Mouse (Mus musculus): ENCODE measurements around the gene Emc9. TPM values are rescaled to one million over a fixed set of nuclear protein-coding genes. Genes with fewer than 3 reads are reported as not detected.
A peak's percentile ranks its signal among the peaks of the same experiment; 100 is the strongest.

Emc9 gene
- 90.9 and 92.8 TPM in 2 replicates for polyA plus RNA-seq (2012; rRNA removed)

DNA sequence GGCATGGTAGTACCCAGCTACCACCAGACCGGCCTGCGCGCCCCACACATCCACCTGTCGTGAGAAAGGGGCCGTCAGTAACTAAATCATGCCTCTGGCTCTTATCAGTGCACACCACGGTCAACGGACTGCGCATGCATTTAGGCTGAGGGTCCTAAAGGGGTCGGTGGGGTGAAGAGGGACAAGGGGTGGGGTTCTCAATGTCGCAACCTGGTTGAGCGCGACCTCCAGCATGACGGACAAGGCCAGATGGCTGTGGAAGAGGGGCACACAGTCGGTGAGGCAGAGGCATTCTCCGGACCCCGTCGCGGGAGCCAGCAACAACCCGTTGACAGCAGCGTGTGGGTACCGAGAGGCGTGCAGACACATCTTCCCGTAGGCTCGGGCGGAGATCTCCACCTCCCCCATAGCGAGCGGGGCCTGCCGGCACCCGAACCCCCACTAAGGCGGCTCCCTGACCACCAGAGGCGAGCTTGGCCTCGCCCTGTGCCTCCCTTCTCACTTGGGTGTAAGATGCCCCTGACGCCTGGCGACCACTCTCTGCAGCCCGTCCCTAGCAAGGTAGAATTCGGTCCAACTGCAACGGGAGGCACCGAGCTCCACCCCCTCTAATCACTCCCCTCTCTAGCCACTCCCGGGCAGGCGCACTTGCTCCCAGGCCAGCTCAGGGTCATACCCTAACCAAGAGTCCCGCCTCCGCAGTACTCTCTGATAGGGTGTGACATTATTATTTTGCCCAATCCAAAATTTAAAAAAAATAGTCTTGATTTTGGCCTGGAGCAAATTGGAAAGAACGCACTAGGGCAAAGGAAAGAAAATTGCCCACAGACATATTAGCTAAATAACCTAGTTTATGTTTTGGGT lies at the start of gene Emc9:
Emc9 (minus strand) TSS at position 601 of the 864 bp plus-strand sequence.
- Histone ChIP-seq H3K27me3 (ENCODE audit: control insufficient read depth, insufficient read depth, low read length) (no peaks in the 10 kb centered on the region), H3K4me1 (ENCODE audit: control insufficient read depth, insufficient read depth, low read length) (peaks cover 3% of the 10 kb centered on the region; the same call in 1 of the 2 replicates), H3K4me3 (replicated peaks; ENCODE audit: insufficient read depth, low read depth, low read length) (peak within 1 kb of the TSS; percentile 90), H3K27ac (ENCODE audit: insufficient read depth, low read length) (peak within 1 kb of the TSS; percentile 55)
- peak; percentile 85 to 87 for DNase-seq
- WGBS, result 2% methylated on average over 43 of the region's 43 CpGs
- TF ChIP-seq POLR2A (IDR thresholded peaks at IDR 0.05; ENCODE audit: borderline replicate concordance, insufficient read depth, low read length) (peak; percentile 78; the same call in 1 of the 2 replicates), CTCF (IDR thresholded peaks at IDR 0.05; ENCODE audit: borderline replicate concordance, insufficient read depth, low read depth, low read length) (no peak)

DNA sequence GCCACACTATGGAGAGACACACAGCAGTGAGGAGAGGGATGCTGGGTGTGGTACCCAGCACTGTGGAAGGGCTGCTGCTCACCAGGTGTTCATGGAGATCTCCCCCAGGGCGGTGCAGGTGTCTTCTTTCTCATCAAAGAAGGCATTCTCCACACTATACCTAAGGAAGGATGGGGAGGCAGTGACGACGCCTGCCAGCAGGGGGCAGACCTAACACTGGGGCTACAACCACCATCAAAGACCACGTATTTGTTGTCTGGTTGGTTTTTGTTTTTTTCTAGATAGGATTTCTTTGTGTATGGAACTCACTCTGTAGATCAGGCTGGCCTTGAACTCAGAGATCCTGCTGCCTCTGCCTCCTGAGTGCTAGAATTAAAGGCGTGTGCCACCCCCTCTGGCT lies 44.2 kb upstream of the Emc9 start:
- Histone ChIP-seq H3K27ac (ENCODE audit: insufficient read depth, low read length) (no peak overlapping the region), H3K4me3 (replicated peaks; ENCODE audit: insufficient read depth, low read depth, low read length) (no peak overlapping the region), H3K4me1 (ENCODE audit: control insufficient read depth, insufficient read depth, low read length) (peaks cover 5% of the 10 kb centered on the region), H3K27me3 (ENCODE audit: control insufficient read depth, insufficient read depth, low read length) (no peaks in the 10 kb centered on the region)
- WGBS, result 46% methylated on average over 5 of the region's 5 CpGs
- TF ChIP-seq POLR2A (IDR thresholded peaks at IDR 0.05; ENCODE audit: borderline replicate concordance, insufficient read depth, low read length) (no peak), CTCF (IDR thresholded peaks at IDR 0.05; ENCODE audit: borderline replicate concordance, insufficient read depth, low read depth, low read length) (peak; percentile 64; the same call in 1 of the 2 replicates)
- no peak for DNase-seq

GRCm38 (mm10) chr14:55628077-55628827 lies 43.1 kb upstream of the Emc9 start:
- TF ChIP-seq CTCF (IDR thresholded peaks at IDR 0.05; ENCODE audit: borderline replicate concordance, insufficient read depth, low read depth, low read length) (no peak), POLR2A (IDR thresholded peaks at IDR 0.05; ENCODE audit: borderline replicate concordance, insufficient read depth, low read length) (no peak)

DNA sequence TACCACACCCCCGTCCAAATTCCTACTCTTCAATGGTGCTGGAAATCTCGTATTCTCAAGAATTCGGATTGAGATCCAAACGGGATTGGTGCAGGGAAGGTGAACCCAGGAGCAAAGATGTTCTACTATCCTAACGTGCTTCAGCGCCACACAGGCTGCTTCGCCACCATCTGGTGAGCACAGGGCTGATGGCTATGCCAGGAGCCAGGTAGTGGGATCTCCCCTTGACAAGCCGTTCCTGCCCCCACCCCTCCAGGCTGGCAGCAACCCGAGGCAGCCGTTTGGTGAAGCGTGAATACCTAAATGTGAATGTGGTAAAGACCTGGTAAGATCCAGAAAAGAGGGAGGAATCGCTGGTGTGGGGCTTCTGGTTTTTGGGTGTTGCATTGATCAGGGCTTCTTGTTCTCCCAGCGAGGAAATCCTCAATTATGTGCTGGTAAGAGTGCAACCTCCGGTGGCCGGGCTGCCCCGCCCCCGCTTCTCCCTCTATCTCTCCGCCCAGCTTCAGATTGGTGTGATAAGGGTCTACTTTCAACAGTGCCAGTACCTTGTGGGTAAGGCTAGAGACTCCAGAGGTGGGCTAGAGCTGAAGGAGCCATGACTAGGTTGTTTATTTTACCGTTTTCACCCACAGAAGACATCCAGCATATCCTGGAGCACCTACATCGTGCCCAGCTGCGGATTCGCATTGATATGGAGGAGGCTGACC lies 33.5 kb upstream of the Emc9 start:
- H3K4me3 ChIP-seq (replicated peaks; ENCODE audit: insufficient read depth, low read depth, low read length), result peak overlapping the region; percentile 58
- peak; percentile 44 to 53 for DNase-seq
- peaks cover 4% of the 10 kb centered on the region; the same call in 1 of the 2 replicates for H3K4me1 ChIP-seq (ENCODE audit: control insufficient read depth, insufficient read depth, low read length)
- H3K27me3 ChIP-seq (ENCODE audit: control insufficient read depth, insufficient read depth, low read length), result no peaks in the 10 kb centered on the region
- H3K27ac ChIP-seq (ENCODE audit: insufficient read depth, low read length), result peak overlapping the region; percentile 53
- 24% methylated on average over 22 of the region's 22 CpGs for WGBS
- no peak for TF ChIP-seq CTCF (IDR thresholded peaks at IDR 0.05; ENCODE audit: borderline replicate concordance, insufficient read depth, low read depth, low read length)
- TF ChIP-seq POLR2A (IDR thresholded peaks at IDR 0.05; ENCODE audit: borderline replicate concordance, insufficient read depth, low read length), result no peak

More at GRCm38 (mm10) chr14:55628077-55628827, 43.1 kb upstream of the Emc9 start:
- Histone ChIP-seq H3K27me3 (ENCODE audit: control insufficient read depth, insufficient read depth, low read length) (no peaks in the 10 kb centered on the region), H3K4me1 (ENCODE audit: control insufficient read depth, insufficient read depth, low read length) (no peaks in the 10 kb centered on the region), H3K27ac (ENCODE audit: insufficient read depth, low read length) (no peak overlapping the region), H3K4me3 (replicated peaks; ENCODE audit: insufficient read depth, low read depth, low read length) (no peak overlapping the region)
- 86% methylated on average over 27 of the region's 27 CpGs for WGBS
- DNase-seq, result no peak

- Histone ChIP-seq H3K4me3 (replicated peaks; ENCODE audit: insufficient read depth, low read depth, low read length) (peak within 1 kb of the TSS; percentile 58), H3K27ac (ENCODE audit: insufficient read depth, low read length) (peak within 1 kb of the TSS; percentile 61), H3K27me3 (ENCODE audit: control insufficient read depth, insufficient read depth, low read length) (no peaks in the 10 kb centered on the region), H3K4me1 (ENCODE audit: control insufficient read depth, insufficient read depth, low read length) (peaks cover 4% of the 10 kb centered on the region; the same call in 1 of the 2 replicates)
- DNase-seq, result peak; percentile 68 to 86
- WGBS, result 25% methylated on average over 21 of the region's 21 CpGs
- TF ChIP-seq POLR2A (IDR thresholded peaks at IDR 0.05; ENCODE audit: borderline replicate concordance, insufficient read depth, low read length) (peak; percentile 41; the same call in 1 of the 2 replicates), CTCF (IDR thresholded peaks at IDR 0.05; ENCODE audit: borderline replicate concordance, insufficient read depth, low read depth, low read length) (peak; percentile 23; the same call in 1 of the 2 replicates)
Measured at GRCm38 (mm10) chr14:55617822-55618221, 32.7 kb upstream of the Emc9 start, which contains the start of gene Rec8. Gene Rec8 (plus strand): TSS chr14:55618037.

DNA sequence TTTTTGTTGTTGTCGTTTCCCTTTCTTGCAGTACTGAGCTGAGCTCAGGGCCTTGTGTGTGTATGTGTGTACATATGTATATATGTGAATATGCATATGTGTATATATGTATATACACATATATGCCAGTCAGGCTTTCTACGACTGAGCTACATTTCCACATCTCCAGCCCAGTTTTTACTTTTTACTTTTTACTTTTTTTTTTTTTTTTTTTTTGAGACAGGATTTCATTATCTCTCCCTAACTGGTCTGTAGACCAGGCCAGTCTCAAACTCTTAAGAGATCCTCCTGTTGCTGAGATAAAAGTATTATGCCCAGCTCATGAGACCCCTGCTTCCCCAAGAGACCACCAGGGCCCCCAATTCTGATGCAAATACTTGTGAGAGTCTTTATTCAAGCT lies 31.7 kb upstream of the Emc9 start:
- 90% methylated on average over 2 of the region's 2 CpGs for WGBS
- no peak for DNase-seq
- peaks cover 4% of the 10 kb centered on the region; the same call in 1 of the 2 replicates for H3K4me1 ChIP-seq (ENCODE audit: control insufficient read depth, insufficient read depth, low read length)
- TF ChIP-seq POLR2A (IDR thresholded peaks at IDR 0.05; ENCODE audit: borderline replicate concordance, insufficient read depth, low read length), result no peak
- TF ChIP-seq CTCF (IDR thresholded peaks at IDR 0.05; ENCODE audit: borderline replicate concordance, insufficient read depth, low read depth, low read length), result no peak
- H3K27ac ChIP-seq (ENCODE audit: insufficient read depth, low read length), result no peak overlapping the region
- H3K27me3 ChIP-seq (ENCODE audit: control insufficient read depth, insufficient read depth, low read length), result no peaks in the 10 kb centered on the region
- H3K4me3 ChIP-seq (replicated peaks; ENCODE audit: insufficient read depth, low read depth, low read length), result no peak overlapping the region

- 72% methylated on average over 2 of the region's 2 CpGs for WGBS
- H3K27ac ChIP-seq (ENCODE audit: insufficient read depth, low read length), result no peak overlapping the region
- no peak for TF ChIP-seq CTCF (IDR thresholded peaks at IDR 0.05; ENCODE audit: borderline replicate concordance, insufficient read depth, low read depth, low read length)
- TF ChIP-seq POLR2A (IDR thresholded peaks at IDR 0.05; ENCODE audit: borderline replicate concordance, insufficient read depth, low read length), result no peak
- no peak for DNase-seq
- no peak overlapping the region for H3K4me3 ChIP-seq (replicated peaks; ENCODE audit: insufficient read depth, low read depth, low read length)
- peaks cover 4% of the 10 kb centered on the region; the same call in 1 of the 2 replicates for H3K4me1 ChIP-seq (ENCODE audit: control insufficient read depth, insufficient read depth, low read length)
- no peaks in the 10 kb centered on the region for H3K27me3 ChIP-seq (ENCODE audit: control insufficient read depth, insufficient read depth, low read length)
Measured at GRCm38 (mm10) chr14:55615876-55616275, 30.8 kb upstream of the Emc9 start.

All from cerebellum, adult 2 months (tissue).